Mouse (Mus musculus) midbrain, embryonic 11.5 days (tissue): ENCODE results near the gene Poln. TPM values are rescaled to one million over a fixed set of nuclear protein-coding genes. Genes with fewer than 3 reads are reported as not detected.
A peak's percentile ranks its signal among the peaks of the same experiment; 100 is the strongest.

Experiments used
- ATAC-seq: fragments of 200-750 bp; cut with Nextera tagmentation; 2 replicates; pipeline ENCODE4 v1.8.0; 2017; ENCODE audit warnings: moderate TSS enrichment, moderate library complexity; ENCODE audit not compliant: low FRiP score
- DNase-seq: peaks from one replicate; pipeline ENCODE4 v3.0.0; 2015; ENCODE audit warnings: low spot score; ENCODE audit errors: missing footprints
- H3K27ac ChIP-seq: fragments of 300-500 bp; sonication (generic); 2 replicates; pipeline ENCODE4 v1.5.1; 2014; ENCODE audit warnings: low read depth, low read length
- H3K27me3 ChIP-seq: fragments of 300-500 bp; sonication (generic); 2 replicates; pipeline ENCODE4 v1.6.1; 2014; ENCODE audit warnings: mild to moderate bottlenecking, low read length, moderate library complexity, mixed read lengths; ENCODE audit not compliant: control insufficient read depth, insufficient read depth
- H3K36me3 ChIP-seq: fragments of 300-500 bp; sonication (generic); 2 replicates; pipeline ENCODE4 v1.6.1; 2014; ENCODE audit warnings: mild to moderate bottlenecking, low read length, moderate library complexity, mixed read lengths; ENCODE audit not compliant: control insufficient read depth, insufficient read depth
- H3K4me1 ChIP-seq: fragments of 300-500 bp; sonication (generic); 2 replicates; pipeline ENCODE4 v1.6.1; 2014; ENCODE audit warnings: low read length; ENCODE audit not compliant: control insufficient read depth, insufficient read depth
- H3K4me2 ChIP-seq: fragments of 300-500 bp; sonication (generic); 2 replicates; pipeline ENCODE4 v1.6.1; 2014; ENCODE audit warnings: mild to moderate bottlenecking, moderate library complexity
- H3K4me3 ChIP-seq: fragments of 300-500 bp; sonication (generic); 2 replicates; pipeline ENCODE4 v1.5.1; 2014; ENCODE audit warnings: low read depth, low read length
- H3K9ac ChIP-seq: fragments of 300-500 bp; sonication (generic); 2 replicates; pipeline ENCODE4 v1.6.1; 2014; ENCODE audit warnings: low read length
- H3K9me3 ChIP-seq: fragments of 300-500 bp; sonication (generic); 2 replicates; pipeline ENCODE4 v1.6.1; 2016; ENCODE audit warnings: low read length; ENCODE audit not compliant: control insufficient read depth
- WGBS: fragments of 180-500 bp; shearing (Covaris S2); extraction: QIAGEN DNeasy Blood & Tissue Kit; methylation state at CpG from one replicate; pipeline ENCODE4 v1.1.7; 2014; 5-methylcytosine and 5-hydroxymethylcytosine counted together
- polyA plus RNA-seq: library from polyadenylated mRNA; unstranded; fragments of >200 nt; fragmentation: Nextera tagmentation; extraction: Ambion mirVana; gene quantifications from 2 replicates; pipeline ENCODE4 v1.2.1, GENCODE M21; 2014

Gene Poln
- polyA plus RNA-seq, 1 experiment from 2014 or later, result 0.40 TPM

DNA sequence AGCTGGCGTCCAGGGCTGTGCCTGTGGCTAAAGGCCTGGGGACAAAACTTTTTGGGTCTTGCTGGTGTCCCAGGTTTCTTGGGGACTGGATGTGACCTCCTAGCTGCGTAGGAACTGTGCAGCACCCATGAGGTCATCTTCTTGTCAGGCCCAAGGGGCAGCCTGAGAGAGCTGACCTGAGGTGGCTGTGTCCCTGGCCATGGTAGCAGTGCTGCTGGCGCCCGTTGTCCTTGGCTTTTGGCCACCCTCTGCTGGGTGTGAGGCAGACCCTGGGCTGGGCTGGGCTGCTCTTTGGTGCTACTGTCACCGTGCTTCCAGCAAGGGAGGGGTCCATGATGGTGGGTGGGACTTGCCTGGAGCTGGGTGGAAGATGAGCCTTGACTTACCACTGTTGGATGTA lies 164.6 kb downstream of the Poln start:
- 87% methylated on average over 5 of the region's 5 CpGs for WGBS
- ATAC-seq (no peak), DNase-seq (no peak)
- no peak overlapping the region for H3K9ac ChIP-seq
- H3K27ac ChIP-seq, result no peak overlapping the region
- no peaks in the 10 kb centered on the region for H3K27me3 ChIP-seq
- H3K4me3 ChIP-seq, result no peak overlapping the region
- H3K4me2 ChIP-seq, result no peak overlapping the region
- H3K9me3 ChIP-seq, result no peaks in the 10 kb centered on the region
- H3K36me3 ChIP-seq, result no peaks in the 10 kb centered on the region
- H3K4me1 ChIP-seq, result no peaks in the 10 kb centered on the region

DNA sequence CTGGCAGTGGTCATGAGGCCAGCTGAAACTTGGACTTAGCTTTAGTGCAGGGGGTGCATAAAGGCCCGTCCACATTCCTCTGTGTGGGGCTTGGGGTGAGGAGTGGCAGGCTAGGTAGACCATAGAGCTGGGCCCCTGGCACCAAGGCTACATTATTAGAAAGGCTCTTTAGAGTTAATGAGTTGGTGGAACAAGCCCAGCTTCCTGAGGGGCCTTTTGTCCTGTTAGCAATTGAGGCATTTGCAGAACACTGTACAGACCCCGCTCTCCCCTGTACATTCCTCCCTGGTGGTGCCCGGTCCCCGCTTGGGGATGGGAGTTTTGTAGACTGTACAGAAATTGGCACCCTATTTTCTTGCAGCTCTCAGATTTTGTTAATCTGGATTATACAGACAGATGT lies 166.6 kb downstream of the Poln start:
- Histone ChIP-seq H3K4me2 (no peak overlapping the region), H3K4me3 (no peak overlapping the region), H3K9me3 (no peaks in the 10 kb centered on the region), H3K27ac (no peak overlapping the region), H3K36me3 (no peaks in the 10 kb centered on the region), H3K9ac (no peak overlapping the region), H3K27me3 (peaks cover 7% of the 10 kb centered on the region; the same call in 1 of the 2 replicates), H3K4me1 (peaks cover 10% of the 10 kb centered on the region)
- ATAC-seq (no peak), DNase-seq (no peak)
- WGBS, result 91% methylated on average over 4 of the region's 4 CpGs

DNA sequence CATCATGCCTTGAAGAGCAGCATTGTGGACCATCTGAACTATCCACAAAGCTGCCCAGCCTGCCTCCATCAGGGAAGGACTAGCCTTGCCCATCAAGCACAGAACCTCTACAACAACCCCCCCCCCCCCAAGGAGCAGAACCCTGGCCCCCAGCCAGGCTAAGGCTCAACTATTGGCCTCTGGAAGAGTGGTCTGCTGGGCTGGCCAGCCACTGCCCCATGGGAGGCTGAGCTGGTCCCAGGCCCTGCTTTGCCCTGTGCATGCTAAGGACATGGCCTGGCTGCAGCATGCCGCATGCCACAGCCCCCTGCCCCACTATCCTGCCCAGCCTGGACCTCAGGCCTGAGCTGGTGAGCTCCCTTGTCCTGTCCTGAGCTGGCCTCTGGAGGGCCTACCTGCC lies 167.8 kb downstream of the Poln start:
- ATAC-seq (no peak), DNase-seq (no peak)
- no peak overlapping the region for H3K4me2 ChIP-seq
- H3K9me3 ChIP-seq, result no peaks in the 10 kb centered on the region
- H3K27ac ChIP-seq, result no peak overlapping the region
- H3K4me3 ChIP-seq, result no peak overlapping the region
- no peak overlapping the region for H3K9ac ChIP-seq
- H3K4me1 ChIP-seq, result peaks cover 17% of the 10 kb centered on the region
- 89% methylated on average over 1 of the region's 1 CpGs for WGBS
- peaks cover 8% of the 10 kb centered on the region; the same call in 1 of the 2 replicates for H3K27me3 ChIP-seq
- H3K36me3 ChIP-seq, result no peaks in the 10 kb centered on the region

DNA sequence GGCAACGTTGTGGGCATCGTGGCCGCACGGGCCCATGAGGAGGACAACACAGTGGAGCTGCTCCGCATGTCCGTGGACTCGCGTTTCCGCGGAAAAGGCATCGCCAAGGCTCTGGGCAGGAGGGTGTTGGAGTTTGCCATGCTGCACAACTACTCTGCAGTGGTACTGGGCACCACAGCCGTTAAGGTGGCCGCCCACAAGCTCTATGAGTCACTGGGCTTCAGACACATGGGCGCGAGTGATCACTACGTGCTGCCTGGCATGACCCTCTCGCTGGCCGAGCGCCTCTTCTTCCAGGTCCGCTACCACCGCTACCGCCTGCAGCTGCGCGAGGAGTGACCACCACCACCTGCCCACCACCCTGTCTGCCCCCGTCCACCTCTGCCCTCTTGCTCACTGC lies 168.4 kb downstream of the Poln start:
- no peak overlapping the region for H3K4me3 ChIP-seq
- ATAC-seq, result no peak
- 97% methylated on average over 25 of the region's 25 CpGs for WGBS

DNA sequence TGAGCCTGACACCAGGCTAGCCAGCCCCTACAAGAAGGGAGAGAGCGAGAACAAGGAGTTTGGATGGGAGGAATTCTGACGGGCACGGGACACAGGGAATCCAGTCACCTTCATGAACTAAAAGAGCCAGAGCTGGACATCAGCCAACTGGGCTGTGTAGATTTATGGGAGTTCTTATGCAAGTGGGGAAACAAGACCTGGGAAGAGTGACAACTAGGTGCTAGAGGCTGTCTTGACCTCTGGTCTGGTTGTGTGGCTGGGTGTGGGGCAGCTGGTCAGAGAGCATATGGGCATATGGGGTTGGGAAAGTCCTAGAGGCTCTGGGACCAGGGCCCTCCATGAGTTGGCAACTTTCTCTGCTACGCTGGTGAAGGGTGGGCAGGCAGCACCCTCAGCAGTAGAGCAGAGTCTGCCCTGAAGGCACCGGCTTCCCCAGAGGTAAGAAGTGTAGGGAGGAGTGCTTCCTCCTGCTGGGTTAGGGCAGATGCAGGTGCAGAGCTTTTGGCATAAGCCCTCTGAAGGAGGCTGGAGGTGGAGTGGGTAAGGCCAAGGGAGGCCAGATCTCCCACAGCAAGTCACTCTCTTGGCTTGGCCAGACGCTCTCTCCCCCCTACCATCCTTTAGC lies 169.7 kb downstream of the Poln start:
- no peaks in the 10 kb centered on the region for H3K9me3 ChIP-seq
- H3K9ac ChIP-seq, result no peak overlapping the region
- 90% methylated on average over 6 of the region's 6 CpGs for WGBS
- H3K4me2 ChIP-seq, result no peak overlapping the region
- ATAC-seq, result no peak
- H3K4me1 ChIP-seq, result peaks cover 20% of the 10 kb centered on the region
- no peak overlapping the region for H3K27ac ChIP-seq
- no peak overlapping the region for H3K4me3 ChIP-seq
- no peaks in the 10 kb centered on the region for H3K36me3 ChIP-seq
- peaks cover 8% of the 10 kb centered on the region; the same call in 1 of the 2 replicates for H3K27me3 ChIP-seq
- peak; percentile 49 for DNase-seq

More for the DNA sequence above, 168.4 kb downstream of the Poln start:
- no peak for DNase-seq
- Histone ChIP-seq H3K9me3 (no peaks in the 10 kb centered on the region), H3K36me3 (no peaks in the 10 kb centered on the region), H3K4me1 (peaks cover 17% of the 10 kb centered on the region), H3K27me3 (peaks cover 8% of the 10 kb centered on the region; the same call in 1 of the 2 replicates), H3K4me2 (no peak overlapping the region), H3K9ac (no peak overlapping the region), H3K27ac (no peak overlapping the region)

DNA sequence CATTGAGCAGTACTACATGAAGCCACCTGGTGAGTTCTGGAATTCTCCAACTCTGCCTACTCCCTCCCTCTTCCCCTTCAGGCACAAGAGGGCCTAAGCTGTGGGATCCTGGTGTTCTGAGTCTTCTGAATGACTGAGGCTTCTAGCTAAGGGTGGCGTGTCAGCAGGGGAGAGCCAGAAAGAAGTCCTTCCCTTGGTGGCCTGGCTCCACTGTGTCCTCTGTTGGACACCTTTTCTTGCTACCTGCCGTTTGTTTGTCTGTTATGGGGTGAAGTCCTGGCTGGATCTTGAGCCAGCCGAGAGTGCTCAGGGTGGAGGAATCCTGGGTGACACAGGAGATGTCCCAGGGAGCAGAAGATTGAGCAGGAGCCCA lies 170.8 kb downstream of the Poln start:
- peaks cover 8% of the 10 kb centered on the region; the same call in 1 of the 2 replicates for H3K27me3 ChIP-seq
- no peak for ATAC-seq
- H3K9ac ChIP-seq, result no peak overlapping the region; the same call in 1 of the 2 replicates

DNA sequence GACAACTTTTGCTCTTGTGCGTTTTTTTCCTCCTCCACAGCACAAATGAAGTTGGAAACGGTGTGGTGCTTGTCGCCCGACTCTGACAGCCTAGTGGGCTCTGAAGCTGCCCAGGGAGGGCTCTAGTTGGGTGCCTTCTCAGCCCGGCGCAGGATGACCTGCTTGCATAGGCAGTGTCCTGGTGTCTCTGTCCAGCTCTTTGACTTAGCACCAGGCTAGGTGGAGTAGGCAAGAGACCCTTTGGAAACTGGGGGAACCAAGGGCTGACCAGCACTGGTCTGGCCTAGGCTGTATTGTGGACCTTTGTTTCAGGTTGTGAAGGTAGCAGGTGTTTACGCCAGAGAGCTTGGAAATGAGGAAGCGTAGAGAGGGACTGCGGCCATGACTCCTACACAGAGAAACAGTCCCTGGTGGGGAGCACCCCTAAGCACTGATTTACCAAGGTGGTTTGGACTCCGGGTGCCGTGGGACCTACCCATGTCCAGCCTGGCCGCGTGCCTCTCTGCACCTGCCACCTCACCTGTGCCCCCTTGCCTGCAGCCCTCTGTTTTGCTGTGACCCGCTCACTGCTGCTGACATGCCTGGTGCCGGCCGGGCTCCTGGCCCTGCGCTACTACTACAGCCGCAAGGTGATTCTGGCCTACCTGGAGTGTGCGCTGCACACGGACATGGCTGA lies 171.3 kb downstream of the Poln start:
- H3K9me3 ChIP-seq, result no peaks in the 10 kb centered on the region
- H3K36me3 ChIP-seq, result no peaks in the 10 kb centered on the region
- peaks cover 20% of the 10 kb centered on the region for H3K4me1 ChIP-seq
- DNase-seq (no peak), ATAC-seq (no peak)
- 73% methylated on average over 20 of the region's 20 CpGs for WGBS
- peak overlapping the region; percentile 96 for H3K4me2 ChIP-seq
- peaks cover 8% of the 10 kb centered on the region; the same call in 1 of the 2 replicates for H3K27me3 ChIP-seq
- peak overlapping the region; percentile 77; the same call in 1 of the 2 replicates for H3K9ac ChIP-seq
- H3K27ac ChIP-seq, result no peak overlapping the region
- H3K4me3 ChIP-seq, result peak overlapping the region; percentile 80

More for the DNA sequence above, 170.8 kb downstream of the Poln start:
- WGBS, result 90% methylated on average over 3 of the region's 3 CpGs
- Histone ChIP-seq H3K4me2 (peak overlapping the region; percentile 96), H3K36me3 (no peaks in the 10 kb centered on the region), H3K9me3 (no peaks in the 10 kb centered on the region), H3K27ac (no peak overlapping the region), H3K4me3 (no peak overlapping the region), H3K4me1 (peaks cover 20% of the 10 kb centered on the region)
- peak; percentile 79 for DNase-seq

DNA sequence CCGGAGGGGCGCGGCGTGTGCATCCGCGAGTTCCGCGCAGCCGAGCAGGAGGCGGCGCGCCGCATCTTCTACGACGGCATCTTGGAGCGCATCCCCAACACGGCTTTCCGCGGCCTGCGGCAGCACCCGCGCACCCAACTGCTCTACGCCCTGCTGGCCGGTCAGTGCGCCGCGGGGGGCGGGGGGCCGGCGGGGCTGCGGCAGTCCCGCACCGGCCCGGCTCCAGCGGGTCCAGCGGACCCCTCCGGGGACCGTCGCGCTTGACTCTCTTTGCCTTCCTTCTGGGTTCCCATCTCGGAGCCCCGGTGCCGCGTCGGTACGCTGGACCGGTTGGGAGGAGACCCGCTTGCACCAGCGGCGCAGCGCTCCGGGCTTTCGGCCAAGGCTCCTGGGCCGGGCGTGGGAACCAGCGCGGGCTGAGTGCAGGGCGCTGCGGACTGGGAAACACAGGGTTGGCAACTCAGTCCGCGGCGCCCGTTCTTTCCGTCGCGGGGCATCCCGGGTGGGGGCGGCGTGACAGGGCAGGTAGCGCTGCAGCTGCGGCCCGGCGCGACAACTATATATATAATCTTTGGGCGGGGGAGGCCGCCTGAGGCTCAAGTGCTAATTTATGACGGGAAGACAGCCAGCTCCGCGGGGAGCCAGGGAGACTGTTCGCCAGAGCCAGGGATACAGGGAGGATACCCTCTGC lies 172.1 kb downstream of the Poln start:
- peak; percentile 91 for DNase-seq
- H3K4me1 ChIP-seq, result peaks cover 20% of the 10 kb centered on the region
- H3K27me3 ChIP-seq, result peaks cover 8% of the 10 kb centered on the region; the same call in 1 of the 2 replicates
- peak overlapping the region; percentile 80 for H3K4me3 ChIP-seq
- H3K9me3 ChIP-seq, result no peaks in the 10 kb centered on the region
- ATAC-seq, result peak; percentile 28
- 1% methylated on average over 80 of the region's 80 CpGs for WGBS
- peak overlapping the region; percentile 96 for H3K4me2 ChIP-seq
- peak overlapping the region; percentile 90 for H3K27ac ChIP-seq
- H3K9ac ChIP-seq, result peak overlapping the region; percentile 77
- no peaks in the 10 kb centered on the region for H3K36me3 ChIP-seq

DNA sequence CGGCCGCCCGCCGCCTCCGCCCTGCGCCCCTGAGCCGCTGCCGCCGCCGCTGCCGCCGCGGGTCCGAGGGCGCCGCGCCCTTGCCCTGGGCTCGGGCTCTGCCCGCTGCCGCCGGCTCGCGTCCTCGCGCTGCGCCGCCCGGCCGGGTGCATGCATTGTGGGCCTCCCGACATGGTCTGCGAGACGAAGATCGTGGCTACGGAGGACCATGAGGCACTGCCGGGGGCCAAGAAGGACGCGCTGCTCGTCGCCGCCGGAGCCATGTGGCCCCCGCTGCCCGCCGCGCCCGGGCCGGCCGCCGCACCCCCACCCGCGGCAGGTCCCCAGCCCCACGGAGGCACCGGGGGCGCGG lies 172.6 kb downstream of the Poln start:
- H3K27me3 ChIP-seq, result peaks cover 8% of the 10 kb centered on the region; the same call in 1 of the 2 replicates

More for the DNA sequence above, 172.6 kb downstream of the Poln start:
- H3K4me3 ChIP-seq, result peak overlapping the region; percentile 80
- H3K36me3 ChIP-seq, result no peaks in the 10 kb centered on the region
- ATAC-seq (no peak), DNase-seq (no peak)
- peak overlapping the region; percentile 77 for H3K9ac ChIP-seq
- H3K4me2 ChIP-seq, result peak overlapping the region; percentile 96
- peaks cover 20% of the 10 kb centered on the region for H3K4me1 ChIP-seq
- 1% methylated on average over 40 of the region's 55 CpGs for WGBS
- peak overlapping the region; percentile 90 for H3K27ac ChIP-seq
- no peaks in the 10 kb centered on the region for H3K9me3 ChIP-seq
